Mouse (Mus musculus): Measurements from ENCODE around the gene Fam173b.

GRCm38 (mm10) chr15:31583304-31584085 is 18.2 kb upstream of the Fam173b start:
- TF ChIP-seq REST (IDR thresholded peaks at IDR 0.05; ENCODE audit: insufficient read depth, insufficient read length) (no peak), TCF12 (IDR thresholded peaks at IDR 0.05; ENCODE audit: insufficient read depth, poor library complexity, severe bottlenecking) (no peak), POLR2A (IDR thresholded peaks at IDR 0.05; ENCODE audit: insufficient read length, low read depth) (no peak)
